Mouse (Mus musculus): ENCODE measurements around the gene Sorcs3. TPM values are rescaled to one million over a fixed set of nuclear protein-coding genes. Genes with fewer than 3 reads are reported as not detected.
A peak's percentile ranks its signal among the peaks of the same experiment; 100 is the strongest.

Gene Sorcs3
- polyA plus RNA-seq, 1 experiment, result not detected

DNA sequence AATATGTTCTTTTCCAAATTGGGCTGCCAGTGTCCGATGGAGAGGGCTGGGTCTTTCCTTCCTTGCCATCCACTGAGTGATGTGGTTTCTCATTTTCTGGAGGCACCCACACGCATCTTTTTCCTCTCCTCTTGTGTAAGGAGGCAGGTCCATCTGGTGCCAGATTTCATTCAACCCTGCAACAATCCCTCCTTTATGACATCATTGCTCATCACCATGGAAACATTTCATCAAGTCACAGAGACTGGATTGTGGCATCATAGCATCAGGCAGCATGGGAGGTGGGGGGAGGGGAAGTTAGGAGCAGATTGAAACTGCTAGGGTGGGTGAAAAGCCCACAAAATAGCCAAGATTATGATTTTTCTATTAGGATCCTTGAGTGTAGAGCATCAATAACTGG lies 35.1 kb downstream of the Sorcs3 start:
- Histone ChIP-seq H3K4me3 (no peak overlapping the region), H3K36me3 (ENCODE audit: control insufficient read depth, insufficient read depth) (no peaks in the 10 kb centered on the region), H3ac (ENCODE audit: control insufficient read depth, insufficient read length) (no peak overlapping the region), H3K27me3 (ENCODE audit: control insufficient read depth, insufficient read depth, insufficient read length) (no peaks in the 10 kb centered on the region), H3K4me2 (ENCODE audit: low read depth) (no peak overlapping the region), H3K79me2 (ENCODE audit: control insufficient read depth, insufficient read depth) (no peaks in the 10 kb centered on the region)
- TF ChIP-seq E2F4 (IDR thresholded peaks at IDR 0.05; ENCODE audit: insufficient read depth) (no peak), POLR2A (IDR thresholded peaks at IDR 0.05; ENCODE audit: insufficient read length, low read depth) (no peak), POLR2AphosphoS2 (IDR thresholded peaks at IDR 0.05; ENCODE audit: insufficient read length, low read depth) (no peak), MYOD1 (IDR thresholded peaks at IDR 0.05; ENCODE audit: control insufficient read depth in 1 of 3, insufficient read length in 2 of 3, low read depth in 2 of 3) (no peak), USF1 (IDR thresholded peaks at IDR 0.05; ENCODE audit: low read depth) (no peak)

DNA sequence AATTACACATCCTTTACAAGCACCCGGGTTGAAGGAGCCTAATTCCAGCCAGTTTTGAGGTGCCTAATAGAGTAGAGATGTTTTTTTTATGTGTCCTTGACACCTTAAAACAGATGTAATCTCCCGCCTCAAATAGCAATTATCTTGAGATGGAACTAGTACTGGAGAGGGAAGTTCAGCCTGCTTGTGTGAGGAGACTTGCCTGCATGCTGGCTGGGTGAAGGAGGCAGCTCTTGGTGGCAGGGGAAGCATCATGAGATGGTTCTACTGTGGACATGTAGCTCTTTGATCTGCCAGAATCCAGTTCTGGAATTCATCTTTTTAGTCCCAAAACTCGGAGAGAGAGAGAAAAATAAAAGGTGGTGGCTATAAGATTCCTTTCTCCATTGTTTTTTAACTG lies 38.2 kb downstream of the Sorcs3 start:
- TF ChIP-seq TCF3 (IDR thresholded peaks at IDR 0.05; ENCODE audit: insufficient read length, low read depth), result no peak
- TF ChIP-seq MYOG (IDR thresholded peaks at IDR 0.05; ENCODE audit: control insufficient read depth in 1 of 3, insufficient read depth in 1 of 3, insufficient read length in 2 of 3, low read depth in 2 of 3), result no peak
- no peak for TF ChIP-seq MYOD1 (IDR thresholded peaks at IDR 0.05; ENCODE audit: control insufficient read depth in 1 of 3, insufficient read length in 2 of 3, low read depth in 2 of 3)
- TF ChIP-seq POLR2A (IDR thresholded peaks at IDR 0.05; ENCODE audit: insufficient read length, low read depth), result no peak
- H3K4me3 ChIP-seq, result no peak overlapping the region

DNA sequence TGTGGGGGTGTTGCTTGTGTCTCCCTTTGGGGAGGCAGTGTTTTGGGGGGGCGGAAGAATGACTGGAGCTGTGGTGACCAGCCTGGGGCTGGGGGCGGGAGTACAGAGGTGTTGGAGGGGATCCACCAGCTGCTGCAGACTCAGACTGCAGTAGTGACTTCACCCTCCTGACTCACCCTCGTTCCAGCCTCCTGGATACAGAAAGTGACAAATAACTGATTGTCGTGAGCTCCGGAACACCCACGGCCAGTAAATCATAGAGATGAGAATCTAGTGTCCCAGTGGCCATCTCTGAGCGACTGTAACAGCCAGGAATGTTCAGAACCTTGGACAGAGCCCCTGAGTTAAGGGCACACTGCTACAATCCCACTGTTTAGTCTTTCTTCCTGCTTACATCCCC lies 53.4 kb downstream of the Sorcs3 start:
- Histone ChIP-seq H3K4me2 (ENCODE audit: low read depth) (no peak overlapping the region), H3K4me3 (no peak overlapping the region), H3K27me3 (ENCODE audit: control insufficient read depth, insufficient read depth, insufficient read length) (no peaks in the 10 kb centered on the region), H3K79me2 (ENCODE audit: control insufficient read depth, insufficient read depth) (no peaks in the 10 kb centered on the region), H3K36me3 (ENCODE audit: control insufficient read depth, insufficient read depth) (no peaks in the 10 kb centered on the region), H3ac (ENCODE audit: control insufficient read depth, insufficient read length) (no peak overlapping the region)
- TF ChIP-seq SRF (IDR thresholded peaks at IDR 0.05; ENCODE audit: control insufficient read depth, insufficient read length, low read depth), result no peak
- TF ChIP-seq CEBPB (IDR thresholded peaks at IDR 0.05; ENCODE audit: insufficient read depth, poor library complexity, severe bottlenecking), result no peak
- TF ChIP-seq TCF3 (IDR thresholded peaks at IDR 0.05; ENCODE audit: insufficient read length, low read depth), result no peak
- no peak for TF ChIP-seq POLR2AphosphoS2 (IDR thresholded peaks at IDR 0.05; ENCODE audit: insufficient read length, low read depth)
- no peak for TF ChIP-seq POLR2A (IDR thresholded peaks at IDR 0.05; ENCODE audit: insufficient read length, low read depth)
- peak; percentile 21 for TF ChIP-seq REST (IDR thresholded peaks at IDR 0.05; ENCODE audit: insufficient read depth, insufficient read length)
- TF ChIP-seq MYOG (IDR thresholded peaks at IDR 0.05; ENCODE audit: control insufficient read depth in 1 of 3, insufficient read depth in 1 of 3, insufficient read length in 2 of 3, low read depth in 2 of 3), result no peak
- no peak for TF ChIP-seq E2F4 (IDR thresholded peaks at IDR 0.05; ENCODE audit: insufficient read depth)

More for the DNA sequence above, 38.2 kb downstream of the Sorcs3 start:
- Histone ChIP-seq H3K4me2 (ENCODE audit: low read depth) (no peak overlapping the region), H3ac (ENCODE audit: control insufficient read depth, insufficient read length) (no peak overlapping the region), H3K27me3 (ENCODE audit: control insufficient read depth, insufficient read depth, insufficient read length) (no peaks in the 10 kb centered on the region), H3K36me3 (ENCODE audit: control insufficient read depth, insufficient read depth) (no peaks in the 10 kb centered on the region), H3K79me2 (ENCODE audit: control insufficient read depth, insufficient read depth) (no peaks in the 10 kb centered on the region)

DNA sequence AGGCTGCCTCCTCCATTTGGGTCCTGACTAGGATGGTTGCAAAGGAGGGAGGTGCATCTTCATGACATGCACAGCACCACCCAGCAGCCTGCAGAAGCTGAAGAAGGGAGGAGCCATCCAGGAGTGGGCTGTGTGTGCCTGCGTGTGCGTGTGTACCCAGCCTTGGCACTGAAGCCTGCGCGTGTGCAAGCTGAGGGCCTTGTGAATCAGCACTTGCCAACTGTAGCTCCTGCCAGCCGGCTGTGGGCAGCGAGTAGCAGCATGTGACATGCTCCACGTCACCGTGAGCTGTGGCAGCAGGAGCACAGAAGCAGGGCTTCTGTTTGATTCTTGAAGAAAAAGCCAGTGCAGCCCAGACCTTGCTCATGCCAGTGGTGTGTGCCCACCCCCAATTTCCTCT lies 54.8 kb downstream of the Sorcs3 start:
- Histone ChIP-seq H3K4me2 (ENCODE audit: low read depth) (no peak overlapping the region), H3K27me3 (ENCODE audit: control insufficient read depth, insufficient read depth, insufficient read length) (no peaks in the 10 kb centered on the region), H3ac (ENCODE audit: control insufficient read depth, insufficient read length) (no peak overlapping the region), H3K36me3 (ENCODE audit: control insufficient read depth, insufficient read depth) (no peaks in the 10 kb centered on the region), H3K4me3 (no peak overlapping the region), H3K79me2 (ENCODE audit: control insufficient read depth, insufficient read depth) (no peaks in the 10 kb centered on the region)
- no peak for TF ChIP-seq USF1 (IDR thresholded peaks at IDR 0.05; ENCODE audit: low read depth)
- no peak for TF ChIP-seq POLR2A (IDR thresholded peaks at IDR 0.05; ENCODE audit: insufficient read length, low read depth)
- TF ChIP-seq MAX (IDR thresholded peaks at IDR 0.05; ENCODE audit: low read depth), result no peak
- TF ChIP-seq TCF3 (IDR thresholded peaks at IDR 0.05; ENCODE audit: insufficient read length, low read depth), result no peak
- no peak for TF ChIP-seq MYOG (IDR thresholded peaks at IDR 0.05; ENCODE audit: control insufficient read depth in 1 of 3, insufficient read depth in 1 of 3, insufficient read length in 2 of 3, low read depth in 2 of 3)
- no peak for TF ChIP-seq POLR2AphosphoS2 (IDR thresholded peaks at IDR 0.05; ENCODE audit: insufficient read length, low read depth)
- TF ChIP-seq MYOD1 (IDR thresholded peaks at IDR 0.05; ENCODE audit: control insufficient read depth in 1 of 3, insufficient read length in 2 of 3, low read depth in 2 of 3), result no peak
- TF ChIP-seq REST (IDR thresholded peaks at IDR 0.05; ENCODE audit: insufficient read depth, insufficient read length), result no peak
- TF ChIP-seq E2F4 (IDR thresholded peaks at IDR 0.05; ENCODE audit: insufficient read depth), result no peak
- no peak for TF ChIP-seq TCF12 (IDR thresholded peaks at IDR 0.05; ENCODE audit: insufficient read depth, poor library complexity, severe bottlenecking)
- TF ChIP-seq CEBPB (IDR thresholded peaks at IDR 0.05; ENCODE audit: insufficient read depth, poor library complexity, severe bottlenecking), result no peak
- no peak for TF ChIP-seq SRF (IDR thresholded peaks at IDR 0.05; ENCODE audit: control insufficient read depth, insufficient read length, low read depth)

DNA sequence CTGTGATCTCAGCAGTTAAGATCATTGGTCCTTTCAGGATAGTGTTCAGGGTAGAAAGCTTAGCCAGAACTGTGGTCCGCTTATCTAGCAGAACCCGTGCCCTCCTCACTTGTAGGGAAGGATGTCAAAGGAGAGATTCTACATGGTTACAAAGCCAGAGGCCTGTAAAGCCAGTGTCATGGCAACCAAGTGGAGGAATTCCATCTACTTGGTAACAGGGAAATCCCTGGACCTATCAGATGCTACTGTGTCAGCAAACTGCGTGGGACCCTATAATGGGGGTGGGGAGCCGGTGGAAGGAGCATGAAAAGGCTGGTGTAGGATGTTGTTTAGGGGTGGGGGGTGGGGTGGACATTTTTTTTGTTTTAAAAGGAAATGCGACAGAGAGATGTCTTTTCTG lies 57.9 kb downstream of the Sorcs3 start:
- no peaks in the 10 kb centered on the region for H3K79me2 ChIP-seq (ENCODE audit: control insufficient read depth, insufficient read depth)
- H3K36me3 ChIP-seq (ENCODE audit: control insufficient read depth, insufficient read depth), result no peaks in the 10 kb centered on the region
- H3K4me3 ChIP-seq, result no peak overlapping the region
- H3K27me3 ChIP-seq (ENCODE audit: control insufficient read depth, insufficient read depth, insufficient read length), result no peaks in the 10 kb centered on the region
- no peak overlapping the region for H3ac ChIP-seq (ENCODE audit: control insufficient read depth, insufficient read length)
- H3K4me2 ChIP-seq (ENCODE audit: low read depth), result no peak overlapping the region
- TF ChIP-seq MYOD1 (IDR thresholded peaks at IDR 0.05; ENCODE audit: control insufficient read depth in 1 of 3, insufficient read length in 2 of 3, low read depth in 2 of 3), result no peak
- TF ChIP-seq TCF3 (IDR thresholded peaks at IDR 0.05; ENCODE audit: insufficient read length, low read depth), result no peak
- TF ChIP-seq POLR2A (IDR thresholded peaks at IDR 0.05; ENCODE audit: insufficient read length, low read depth), result no peak
- no peak for TF ChIP-seq MYOG (IDR thresholded peaks at IDR 0.05; ENCODE audit: control insufficient read depth in 1 of 3, insufficient read depth in 1 of 3, insufficient read length in 2 of 3, low read depth in 2 of 3)
- TF ChIP-seq POLR2AphosphoS2 (IDR thresholded peaks at IDR 0.05; ENCODE audit: insufficient read length, low read depth), result no peak
- no peak for TF ChIP-seq REST (IDR thresholded peaks at IDR 0.05; ENCODE audit: insufficient read depth, insufficient read length)
- TF ChIP-seq USF1 (IDR thresholded peaks at IDR 0.05; ENCODE audit: low read depth), result no peak
- no peak for TF ChIP-seq TCF12 (IDR thresholded peaks at IDR 0.05; ENCODE audit: insufficient read depth, poor library complexity, severe bottlenecking)
- no peak for TF ChIP-seq CEBPB (IDR thresholded peaks at IDR 0.05; ENCODE audit: insufficient read depth, poor library complexity, severe bottlenecking)
- no peak for TF ChIP-seq E2F4 (IDR thresholded peaks at IDR 0.05; ENCODE audit: insufficient read depth)
- no peak for TF ChIP-seq MAX (IDR thresholded peaks at IDR 0.05; ENCODE audit: low read depth)
